Mouse (Mus musculus): ENCODE results near the gene Actr2. TPM values are rescaled to one million over a fixed set of nuclear protein-coding genes. Genes with fewer than 3 reads are reported as not detected.
A peak's percentile ranks its signal among the peaks of the same experiment; 100 is the strongest.

The Actr2 gene
- polyA plus RNA-seq, 1 experiment from 2014 or later: 61.5 TPM

GRCm38 (mm10) chr11:20132955-20133562, 20.3 kb upstream of the Actr2 start:
- Histone ChIP-seq H3K9me3 (replicated peaks; ENCODE audit: control insufficient read depth, low read length) (no peaks in the 10 kb centered on the region), H3K36me3 (ENCODE audit: control insufficient read depth, insufficient read depth, low read length) (no peaks in the 10 kb centered on the region), H3K9ac (ENCODE audit: low read depth, low read length) (no peak overlapping the region), H3K4me2 (peak overlapping the region; percentile 44), H3K27ac (ENCODE audit: low read depth, low read length) (no peak overlapping the region), H3K27me3 (ENCODE audit: control insufficient read depth, insufficient read depth, low read length) (no peaks in the 10 kb centered on the region), H3K4me3 (ENCODE audit: low read depth, low read length) (no peak overlapping the region), H3K4me1 (ENCODE audit: control insufficient read depth, insufficient read depth, low read length) (no peaks in the 10 kb centered on the region)
- WGBS (ENCODE audit: insufficient replicate concordance): 36% methylated on average over 12 of the region's 12 CpGs
- ATAC-seq (replicated peaks; ENCODE audit: insufficient number of reproducible peaks, low FRiP score, low TSS enrichment): no peak

- WGBS (ENCODE audit: insufficient replicate concordance): 62% methylated on average over 10 of the region's 10 CpGs
These were observed 14.2 kb upstream of the Actr2 start for GRCm38 (mm10) chr11:20126673-20127516.

GRCm38 (mm10) chr11:20125423-20125822, 12.7 kb upstream of the Actr2 start:
- Histone ChIP-seq H3K9me3 (replicated peaks; ENCODE audit: control insufficient read depth, low read length) (no peaks in the 10 kb centered on the region), H3K27me3 (ENCODE audit: control insufficient read depth, insufficient read depth, low read length) (no peaks in the 10 kb centered on the region), H3K36me3 (ENCODE audit: control insufficient read depth, insufficient read depth, low read length) (no peaks in the 10 kb centered on the region), H3K9ac (ENCODE audit: low read depth, low read length) (no peak overlapping the region), H3K4me3 (ENCODE audit: low read depth, low read length) (no peak overlapping the region), H3K4me1 (ENCODE audit: control insufficient read depth, insufficient read depth, low read length) (no peaks in the 10 kb centered on the region), H3K27ac (ENCODE audit: low read depth, low read length) (no peak overlapping the region), H3K4me2 (no peak overlapping the region)
- no peak for ATAC-seq (replicated peaks; ENCODE audit: insufficient number of reproducible peaks, low FRiP score, low TSS enrichment)
- 78% methylated on average over 1 of the region's 1 CpGs for WGBS (ENCODE audit: insufficient replicate concordance)

More at GRCm38 (mm10) chr11:20126673-20127516, 14.2 kb upstream of the Actr2 start:
- Histone ChIP-seq H3K27ac (ENCODE audit: low read depth, low read length) (no peak overlapping the region), H3K4me3 (ENCODE audit: low read depth, low read length) (no peak overlapping the region), H3K9ac (ENCODE audit: low read depth, low read length) (no peak overlapping the region), H3K4me2 (no peak overlapping the region), H3K4me1 (ENCODE audit: control insufficient read depth, insufficient read depth, low read length) (no peaks in the 10 kb centered on the region), H3K9me3 (replicated peaks; ENCODE audit: control insufficient read depth, low read length) (no peaks in the 10 kb centered on the region), H3K36me3 (ENCODE audit: control insufficient read depth, insufficient read depth, low read length) (no peaks in the 10 kb centered on the region), H3K27me3 (ENCODE audit: control insufficient read depth, insufficient read depth, low read length) (no peaks in the 10 kb centered on the region)
- no peak for ATAC-seq (replicated peaks; ENCODE audit: insufficient number of reproducible peaks, low FRiP score, low TSS enrichment)

- no peak for ATAC-seq (replicated peaks; ENCODE audit: insufficient number of reproducible peaks, low FRiP score, low TSS enrichment)
- H3K9ac ChIP-seq (ENCODE audit: low read depth, low read length): no peak overlapping the region
- no peak overlapping the region for H3K4me3 ChIP-seq (ENCODE audit: low read depth, low read length)
- H3K27ac ChIP-seq (ENCODE audit: low read depth, low read length): no peak overlapping the region
- no peak overlapping the region for H3K4me2 ChIP-seq
- no peaks in the 10 kb centered on the region for H3K27me3 ChIP-seq (ENCODE audit: control insufficient read depth, insufficient read depth, low read length)
- H3K36me3 ChIP-seq (ENCODE audit: control insufficient read depth, insufficient read depth, low read length): no peaks in the 10 kb centered on the region
- whole genome bisulfite sequencing (ENCODE audit: insufficient replicate concordance): 91% methylated on average over 4 of the region's 4 CpGs
- H3K9me3 ChIP-seq (replicated peaks; ENCODE audit: control insufficient read depth, low read length): no peaks in the 10 kb centered on the region
- peaks cover 2% of the 10 kb centered on the region; the same call in 1 of the 2 replicates for H3K4me1 ChIP-seq (ENCODE audit: control insufficient read depth, insufficient read depth, low read length)
These were observed 4.0 kb upstream of the Actr2 start for GRCm38 (mm10) chr11:20116701-20117100.

DNA sequence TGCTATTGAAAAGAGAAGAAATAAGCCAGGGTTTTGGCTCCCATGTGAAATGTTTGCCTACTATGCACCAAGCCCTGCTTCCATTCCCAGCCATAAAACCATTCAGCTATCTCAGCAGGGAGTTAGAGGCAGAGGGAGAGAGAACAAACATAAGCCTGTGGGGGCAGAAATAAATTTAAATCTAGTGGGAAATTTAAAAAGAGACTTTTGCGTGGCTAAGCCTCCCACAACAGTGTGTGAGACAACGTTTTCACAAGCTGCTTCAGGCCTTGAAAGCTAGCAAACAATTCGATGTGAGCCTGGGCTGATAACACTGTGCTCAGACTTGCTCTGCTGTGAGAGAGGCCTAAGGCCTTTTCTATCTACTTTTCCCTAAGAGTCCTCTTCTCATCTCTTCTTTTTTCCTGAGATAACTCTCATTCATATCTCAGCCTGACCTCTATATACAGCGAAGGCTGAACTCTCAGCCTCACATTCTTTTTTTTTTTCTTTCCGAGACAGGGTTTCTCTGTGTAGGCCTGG, 3.4 kb upstream of the Actr2 start:
- Histone ChIP-seq H3K4me3 (ENCODE audit: low read depth, low read length) (no peak overlapping the region), H3K4me2 (no peak overlapping the region), H3K36me3 (ENCODE audit: control insufficient read depth, insufficient read depth, low read length) (no peaks in the 10 kb centered on the region), H3K4me1 (ENCODE audit: control insufficient read depth, insufficient read depth, low read length) (peaks cover 5% of the 10 kb centered on the region; the same call in 1 of the 2 replicates), H3K27ac (ENCODE audit: low read depth, low read length) (no peak overlapping the region), H3K9me3 (replicated peaks; ENCODE audit: control insufficient read depth, low read length) (no peaks in the 10 kb centered on the region), H3K27me3 (ENCODE audit: control insufficient read depth, insufficient read depth, low read length) (no peaks in the 10 kb centered on the region), H3K9ac (ENCODE audit: low read depth, low read length) (no peak overlapping the region)
- ATAC-seq (replicated peaks; ENCODE audit: insufficient number of reproducible peaks, low FRiP score, low TSS enrichment): no peak
- 52% methylated on average over 5 of the region's 5 CpGs for WGBS (ENCODE audit: insufficient replicate concordance)

DNA sequence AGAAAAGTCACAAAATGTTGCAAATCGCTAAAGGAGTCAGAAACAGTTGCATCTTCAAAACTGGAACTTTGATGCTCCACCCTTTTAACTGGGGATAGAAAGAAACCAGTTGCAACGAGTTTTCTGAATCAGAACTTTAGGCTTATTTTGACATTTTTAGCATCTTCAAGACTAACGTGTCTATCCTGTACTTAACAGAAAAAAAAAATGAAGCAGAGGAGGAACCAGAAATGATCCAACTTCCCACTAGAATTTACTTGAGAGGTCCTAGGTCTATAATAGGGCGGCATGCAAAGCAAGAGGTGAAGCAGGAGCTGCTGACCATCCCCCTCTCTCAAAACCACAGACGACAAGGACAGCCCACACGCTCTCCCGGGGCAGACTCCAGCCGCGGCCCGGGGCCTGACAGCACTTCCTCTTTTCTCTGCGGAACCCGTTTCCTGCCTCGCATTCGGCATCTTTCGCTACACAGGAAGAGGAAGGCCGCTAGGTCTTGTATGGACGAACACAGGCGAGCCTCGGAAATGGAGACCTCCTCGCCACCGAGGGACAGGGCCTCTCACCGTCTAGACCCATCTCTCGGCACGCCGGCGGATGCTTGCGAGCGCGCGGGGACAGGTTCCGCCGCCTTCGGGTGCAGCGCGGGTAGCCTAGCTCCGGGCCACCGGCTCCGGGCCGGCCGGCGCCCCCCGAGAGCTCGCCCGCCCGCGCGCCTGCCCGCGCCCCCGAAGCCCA, 540 bp downstream of the Actr2 start:
- Histone ChIP-seq H3K9ac (ENCODE audit: low read depth, low read length) (peak overlapping the region; percentile 87), H3K27ac (ENCODE audit: low read depth, low read length) (peak overlapping the region; percentile 95), H3K36me3 (ENCODE audit: control insufficient read depth, insufficient read depth, low read length) (no peaks in the 10 kb centered on the region), H3K27me3 (ENCODE audit: control insufficient read depth, insufficient read depth, low read length) (no peaks in the 10 kb centered on the region), H3K4me3 (ENCODE audit: low read depth, low read length) (peak overlapping the region; percentile 90), H3K4me1 (ENCODE audit: control insufficient read depth, insufficient read depth, low read length) (peaks cover 5% of the 10 kb centered on the region; the same call in 1 of the 2 replicates), H3K4me2 (peak overlapping the region; percentile 80), H3K9me3 (replicated peaks; ENCODE audit: control insufficient read depth, low read length) (no peaks in the 10 kb centered on the region)
- 1% methylated on average over 50 of the region's 50 CpGs for WGBS (ENCODE audit: insufficient replicate concordance)
- peak; percentile 71 for ATAC-seq (replicated peaks; ENCODE audit: insufficient number of reproducible peaks, low FRiP score, low TSS enrichment)

- no peaks in the 10 kb centered on the region for H3K9me3 ChIP-seq (replicated peaks; ENCODE audit: control insufficient read depth, low read length)
- no peaks in the 10 kb centered on the region for H3K27me3 ChIP-seq (ENCODE audit: control insufficient read depth, insufficient read depth, low read length)
- WGBS (ENCODE audit: insufficient replicate concordance): 85% methylated on average over 7 of the region's 7 CpGs
- no peak overlapping the region for H3K9ac ChIP-seq (ENCODE audit: low read depth, low read length)
- no peak overlapping the region for H3K4me2 ChIP-seq
- H3K4me3 ChIP-seq (ENCODE audit: low read depth, low read length): no peak overlapping the region
- no peaks in the 10 kb centered on the region for H3K36me3 ChIP-seq (ENCODE audit: control insufficient read depth, insufficient read depth, low read length)
- H3K4me1 ChIP-seq (ENCODE audit: control insufficient read depth, insufficient read depth, low read length): 0 out of 2 replicates have a peak, but pooled peaks cover 3% of the 10 kb centered on the region
- no peak for ATAC-seq (replicated peaks; ENCODE audit: insufficient number of reproducible peaks, low FRiP score, low TSS enrichment)
- no peak overlapping the region for H3K27ac ChIP-seq (ENCODE audit: low read depth, low read length)
These were observed 4.6 kb downstream of the Actr2 start for GRCm38 (mm10) chr11:20108151-20108550.

- WGBS (ENCODE audit: insufficient replicate concordance): 84% methylated on average over 4 of the region's 4 CpGs
- ATAC-seq (replicated peaks; ENCODE audit: insufficient number of reproducible peaks, low FRiP score, low TSS enrichment): no peak
- Histone ChIP-seq H3K9me3 (replicated peaks; ENCODE audit: control insufficient read depth, low read length) (no peaks in the 10 kb centered on the region), H3K36me3 (ENCODE audit: control insufficient read depth, insufficient read depth, low read length) (no peaks in the 10 kb centered on the region), H3K4me1 (ENCODE audit: control insufficient read depth, insufficient read depth, low read length) (0 out of 2 replicates have a peak, but pooled peaks cover 3% of the 10 kb centered on the region), H3K9ac (ENCODE audit: low read depth, low read length) (no peak overlapping the region), H3K27me3 (ENCODE audit: control insufficient read depth, insufficient read depth, low read length) (no peaks in the 10 kb centered on the region), H3K4me3 (ENCODE audit: low read depth, low read length) (no peak overlapping the region), H3K27ac (ENCODE audit: low read depth, low read length) (no peak overlapping the region), H3K4me2 (no peak overlapping the region)
These were observed 5.0 kb downstream of the Actr2 start for GRCm38 (mm10) chr11:20107683-20108082.
